Mouse (Mus musculus) midbrain, embryonic 13.5 days (tissue): ENCODE measurements at regions not wholly inside any gene's neighbourhood (a gene's known extent, or its start where the extent isn't known, plus 50 kb on each side); places are given as distances from the start of the nearest gene placed in this dataset.
A peak's percentile ranks its signal among the peaks of the same experiment; 100 is the strongest.

ENCODE experiments used
- ATAC-seq: fragments of 200-750 bp; cut with Nextera tagmentation; 2 replicates; pipeline ENCODE4 v1.8.0; 2017; ENCODE audit warnings: mild to moderate bottlenecking, moderate TSS enrichment, moderate library complexity
- H3K27ac ChIP-seq: fragments of 300-500 bp; sonication (generic); 2 replicates; pipeline ENCODE4 v1.5.1; 2015; ENCODE audit warnings: inconsistent platforms, mild to moderate bottlenecking, moderate library complexity
- H3K27me3 ChIP-seq: fragments of 300-500 bp; sonication (generic); 2 replicates; pipeline ENCODE4 v1.6.1; 2015; ENCODE audit warnings: mild to moderate bottlenecking, inconsistent platforms
- H3K36me3 ChIP-seq: fragments of 300-500 bp; sonication (generic); 2 replicates; pipeline ENCODE4 v1.6.1; 2015; ENCODE audit warnings: mild to moderate bottlenecking, inconsistent platforms
- H3K4me1 ChIP-seq: fragments of 300-500 bp; sonication (generic); replicated peaks from 2 replicates; pipeline ENCODE4 v1.6.1; 2015; ENCODE audit warnings: inconsistent platforms
- H3K4me2 ChIP-seq: fragments of 300-500 bp; sonication (generic); replicated peaks from 2 replicates; pipeline ENCODE4 v1.6.1; 2015; ENCODE audit warnings: moderate library complexity, mild to moderate bottlenecking, inconsistent platforms
- H3K4me3 ChIP-seq: fragments of 300-500 bp; sonication (generic); replicated peaks from 2 replicates; pipeline ENCODE4 v1.5.1; 2015; ENCODE audit warnings: mild to moderate bottlenecking, inconsistent platforms
- H3K9ac ChIP-seq: fragments of 300-500 bp; sonication (generic); replicated peaks from 2 replicates; pipeline ENCODE4 v1.6.1; 2015; ENCODE audit warnings: mild to moderate bottlenecking, inconsistent platforms
- H3K9me3 ChIP-seq: fragments of 300-500 bp; sonication (generic); 2 replicates; pipeline ENCODE4 v1.6.1; 2016; ENCODE audit warnings: mild to moderate bottlenecking, inconsistent platforms
- WGBS: fragments of 180-500 bp; shearing (Covaris S2); methylation state at CpG from one replicate; pipeline ENCODE4 v1.1.7; 2015; 5-methylcytosine and 5-hydroxymethylcytosine counted together

DNA sequence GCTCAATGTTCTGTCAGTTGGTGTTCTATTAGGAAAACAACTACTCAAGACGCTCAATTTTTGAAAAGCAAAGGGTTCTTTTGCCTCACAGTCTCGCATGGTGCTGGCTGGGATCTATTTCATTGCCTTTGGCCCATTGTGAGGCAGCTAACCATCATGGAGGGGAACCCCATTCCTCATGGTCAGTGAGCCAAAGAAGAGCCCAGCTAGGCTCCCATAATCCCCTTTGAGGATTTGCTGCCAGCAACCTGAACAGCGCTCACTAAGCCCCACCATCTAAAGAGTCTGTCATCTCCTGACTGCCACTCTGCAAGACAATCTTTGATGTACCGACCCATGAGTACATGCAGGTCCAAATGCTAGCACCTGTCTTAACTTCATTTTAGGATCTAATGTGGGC is 53.1 kb upstream of the Galnt7 start:
- H3K4me3 ChIP-seq, result no peak overlapping the region
- H3K4me1 ChIP-seq, result no peaks in the 10 kb centered on the region
- no peaks in the 10 kb centered on the region for H3K36me3 ChIP-seq
- WGBS, result 10% methylated on average over 4 of the region's 4 CpGs
- peak; percentile 14; the same call in 1 of the 2 replicates for ATAC-seq
- H3K9ac ChIP-seq, result no peak overlapping the region
- H3K27ac ChIP-seq, result no peak overlapping the region
- no peak overlapping the region for H3K4me2 ChIP-seq
- no peaks in the 10 kb centered on the region for H3K27me3 ChIP-seq
- peaks cover 5% of the 10 kb centered on the region; the same call in 1 of the 2 replicates for H3K9me3 ChIP-seq

DNA sequence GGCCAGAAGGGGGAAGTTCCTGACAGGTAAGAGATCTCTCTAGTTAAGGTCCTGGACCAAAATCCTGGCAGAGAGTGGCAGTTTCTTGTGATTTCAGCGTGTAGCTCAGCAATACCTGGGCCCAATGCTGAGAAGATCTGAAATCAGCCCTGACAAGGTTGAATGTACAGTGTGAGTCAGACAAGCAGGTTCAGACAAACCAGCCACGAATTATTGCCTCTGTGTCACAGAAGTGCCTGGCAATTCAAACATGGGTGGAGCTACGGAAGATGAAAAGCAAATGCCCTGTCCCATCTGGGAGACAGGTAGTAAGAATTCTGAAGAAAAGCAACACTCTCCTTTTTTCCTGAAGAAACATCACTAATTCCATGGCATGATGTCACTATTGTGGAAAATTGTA is 51.3 kb upstream of the Galnt7 start:
- Histone ChIP-seq H3K4me1 (no peaks in the 10 kb centered on the region), H3K36me3 (no peaks in the 10 kb centered on the region), H3K27ac (no peak overlapping the region), H3K9me3 (peaks cover 5% of the 10 kb centered on the region; the same call in 1 of the 2 replicates), H3K4me3 (no peak overlapping the region), H3K9ac (no peak overlapping the region), H3K4me2 (no peak overlapping the region), H3K27me3 (no peaks in the 10 kb centered on the region)
- WGBS, result 82% methylated on average over 3 of the region's 3 CpGs
- ATAC-seq, result no peak

- H3K27ac ChIP-seq, result no peak overlapping the region
- H3K9ac ChIP-seq, result no peak overlapping the region
- no peaks in the 10 kb centered on the region for H3K27me3 ChIP-seq
- no peaks in the 10 kb centered on the region for H3K36me3 ChIP-seq
- no peak overlapping the region for H3K4me3 ChIP-seq
- 75% methylated on average over 7 of the region's 7 CpGs for WGBS
- no peak for ATAC-seq
- no peak overlapping the region for H3K4me2 ChIP-seq
- H3K4me1 ChIP-seq, result no peaks in the 10 kb centered on the region
- peaks cover 5% of the 10 kb centered on the region; the same call in 1 of the 2 replicates for H3K9me3 ChIP-seq
Observed at GRCm38 (mm10) chr8:57702407-57703113, 49.7 kb upstream of the Galnt7 start.
